Mouse (Mus musculus) gastrocnemius, postnatal 25 days (tissue): Measurements from ENCODE around the gene Mical1. TPM values are rescaled to one million over a fixed set of nuclear protein-coding genes. Genes with fewer than 3 reads are reported as not detected.

ENCODE experiments used
- DNase-seq: peaks from one replicate; pipeline ENCODE4 v3.0.0; 2022
- total RNA-seq, 2 experiments: library from RNA; stranded (reverse); gene quantifications; 1 replicate in 1 of 2; 2 replicates in 1 of 2; pipeline ENCODE4 v1.2.3; 2021

Gene Mical1
- total RNA-seq, 2 experiments from 2014 or later, result 6.9 to 8.1 TPM

DNA sequence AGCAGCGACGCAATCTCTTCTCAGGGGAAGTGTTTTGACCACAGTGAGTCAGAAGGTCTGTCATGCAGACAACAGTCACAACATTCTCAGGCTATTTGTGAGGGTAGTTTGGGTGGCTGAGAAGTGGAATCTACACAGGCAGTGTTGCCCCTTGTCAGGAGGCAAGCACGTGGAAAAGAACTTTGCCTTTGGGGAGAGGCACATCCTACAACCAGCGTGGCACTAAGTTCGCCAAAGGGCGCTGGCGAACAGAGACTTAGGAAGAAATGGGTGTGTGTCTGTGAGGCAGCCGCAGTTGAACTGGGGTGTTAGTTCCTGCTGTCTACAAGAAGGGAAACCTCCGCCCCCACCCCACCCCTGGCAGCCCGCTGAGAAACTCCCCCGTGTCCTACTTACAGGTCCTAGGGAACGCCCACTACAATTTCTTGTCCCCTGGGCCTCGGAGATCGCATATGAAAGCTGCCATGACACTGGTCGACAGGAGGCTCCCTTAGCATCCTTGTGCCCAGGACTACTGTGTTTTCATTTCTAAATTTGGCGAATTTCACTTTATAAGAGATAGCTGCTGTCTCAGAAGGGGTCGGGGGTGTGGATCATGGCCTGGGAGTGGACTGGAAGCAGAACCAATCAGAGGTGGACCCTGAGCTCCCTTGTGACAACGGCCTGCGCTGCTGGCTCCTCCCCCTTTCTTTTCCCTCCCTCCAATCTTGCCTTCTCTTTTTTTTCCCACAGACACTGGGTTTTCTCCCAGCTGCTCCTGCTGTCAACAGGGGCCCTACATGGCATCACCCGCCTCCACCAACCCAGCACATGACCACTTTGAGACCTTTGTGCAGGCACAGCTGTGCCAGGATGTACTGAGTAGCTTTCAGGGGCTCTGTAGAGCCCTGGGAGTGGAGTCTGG lies 1.4 kb downstream of the Mical1 start:
- DNase-seq, result peak; percentile 84

DNA sequence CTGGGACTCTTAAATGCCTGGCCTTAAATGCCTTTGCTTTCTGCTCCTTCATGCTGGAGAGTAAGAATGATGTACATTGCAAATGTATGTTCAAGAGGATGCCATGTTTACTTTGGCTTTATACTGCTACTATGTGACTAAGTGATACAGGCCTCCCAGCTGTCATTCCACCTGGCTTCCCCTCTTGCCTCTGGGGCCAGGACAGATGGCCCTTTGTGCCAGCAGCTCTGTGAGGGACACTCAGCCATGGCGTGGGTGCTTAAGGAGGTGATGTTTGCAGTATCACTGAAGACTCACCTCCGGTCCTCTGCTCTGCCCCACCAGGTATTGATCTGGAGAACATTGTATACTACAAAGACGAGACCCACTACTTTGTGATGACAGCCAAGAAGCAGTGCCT lies 3.8 kb downstream of the Mical1 start:
- DNase-seq, result no peak

DNA sequence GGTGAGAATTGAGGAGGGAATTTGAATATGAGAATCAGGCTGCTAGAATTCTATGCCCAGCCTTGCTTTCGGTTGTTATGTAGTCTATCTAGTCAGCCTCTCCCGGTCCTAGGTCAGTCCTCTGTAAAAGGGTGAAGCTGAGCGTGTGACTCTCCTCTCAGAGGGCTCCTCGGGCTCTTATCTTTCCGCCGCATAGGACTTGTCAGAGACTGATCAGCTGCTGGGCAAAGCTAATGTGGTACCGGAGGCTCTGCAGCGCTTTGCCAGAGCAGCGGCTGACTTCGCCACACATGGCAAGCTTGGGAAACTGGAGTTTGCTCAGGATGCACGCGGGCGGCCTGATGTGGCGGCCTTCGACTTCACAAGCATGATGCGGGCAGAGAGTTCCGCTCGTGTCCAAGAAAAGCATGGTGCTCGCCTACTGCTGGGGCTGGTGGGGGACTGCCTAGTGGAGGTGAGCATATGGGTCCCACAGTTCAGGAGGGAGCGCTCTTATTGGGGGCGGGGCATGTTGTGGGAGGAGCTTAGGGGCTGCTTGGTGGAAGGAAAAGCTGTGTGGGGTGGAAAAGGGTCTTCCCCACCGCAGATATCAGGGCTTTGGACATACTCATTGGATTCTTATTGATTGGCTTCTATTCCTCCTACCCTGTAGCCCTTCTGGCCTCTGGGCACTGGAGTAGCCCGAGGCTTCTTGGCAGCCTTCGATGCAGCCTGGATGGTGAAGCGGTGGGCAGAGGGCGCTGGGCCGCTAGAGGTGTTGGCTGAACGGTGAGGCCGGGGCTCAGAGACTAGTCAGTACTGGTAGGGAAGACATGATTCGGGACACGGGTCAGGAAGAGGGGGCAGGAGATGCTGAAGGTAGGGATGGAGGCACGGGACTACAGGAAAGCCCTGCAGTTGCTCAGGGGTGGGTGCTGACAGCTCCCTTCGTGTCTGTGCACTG lies 5.1 kb downstream of the Mical1 start:
- DNase-seq, result no peak

DNA sequence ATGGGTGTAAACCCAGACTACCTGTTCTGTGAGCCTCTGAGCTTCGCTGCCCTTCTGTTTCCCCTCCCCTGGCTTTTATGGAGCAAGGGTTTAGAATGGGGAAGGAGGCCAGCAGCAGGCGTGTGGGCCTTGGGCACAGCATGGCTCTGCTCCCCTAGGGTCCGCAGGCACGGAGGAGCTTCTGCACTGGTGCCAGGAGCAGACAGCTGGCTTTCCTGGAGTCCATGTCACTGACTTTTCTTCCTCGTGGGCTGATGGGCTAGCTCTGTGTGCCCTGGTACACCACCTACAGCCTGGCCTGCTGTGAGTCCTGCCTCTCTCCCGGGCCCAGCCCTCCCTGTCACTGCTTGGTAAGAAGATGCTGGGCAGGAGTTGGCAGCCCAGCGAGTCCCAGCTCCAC lies 6.3 kb downstream of the Mical1 start:
- DNase-seq, result no peak

- DNase-seq, result no peak
Measured at GRCm38 (mm10) chr10:41485778-41486177, 9.7 kb downstream of the Mical1 start.

DNA sequence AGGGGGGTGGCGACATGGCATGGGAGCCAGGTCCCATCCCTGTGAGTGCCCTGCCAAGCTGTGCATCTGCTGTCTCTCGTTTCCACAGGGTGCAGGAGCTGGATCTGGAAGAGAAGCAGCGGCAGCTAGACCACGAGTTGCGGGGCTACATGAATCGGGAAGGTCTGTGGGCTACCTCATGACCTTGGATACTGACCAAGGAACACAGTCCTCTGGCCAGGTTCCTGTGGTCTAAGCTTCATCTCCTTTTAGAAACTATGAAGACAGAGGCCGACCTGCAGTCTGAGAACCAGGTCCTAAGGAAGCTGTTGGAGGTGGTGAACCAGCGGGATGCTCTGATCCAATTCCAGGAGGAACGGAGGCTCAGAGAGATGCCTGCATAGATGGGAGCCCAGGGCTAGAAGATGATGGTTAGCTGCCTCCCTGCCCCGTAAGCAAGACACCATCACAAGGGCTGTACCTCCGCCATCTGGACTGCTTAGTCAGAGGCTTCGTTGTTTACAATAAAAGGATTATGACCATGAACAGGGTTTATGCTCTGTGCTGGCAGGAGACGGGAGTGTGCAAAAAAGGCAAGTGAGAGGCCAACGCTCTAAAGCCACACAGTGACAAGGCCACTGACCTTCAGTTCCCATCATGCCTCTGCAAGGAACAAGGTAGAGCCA lies 10.5 kb downstream of the Mical1 start:
- DNase-seq, result no peak

GRCm38 (mm10) chr10:41488877-41489276 lies 12.8 kb downstream of the Mical1 start:
- DNase-seq, result no peak

DNA sequence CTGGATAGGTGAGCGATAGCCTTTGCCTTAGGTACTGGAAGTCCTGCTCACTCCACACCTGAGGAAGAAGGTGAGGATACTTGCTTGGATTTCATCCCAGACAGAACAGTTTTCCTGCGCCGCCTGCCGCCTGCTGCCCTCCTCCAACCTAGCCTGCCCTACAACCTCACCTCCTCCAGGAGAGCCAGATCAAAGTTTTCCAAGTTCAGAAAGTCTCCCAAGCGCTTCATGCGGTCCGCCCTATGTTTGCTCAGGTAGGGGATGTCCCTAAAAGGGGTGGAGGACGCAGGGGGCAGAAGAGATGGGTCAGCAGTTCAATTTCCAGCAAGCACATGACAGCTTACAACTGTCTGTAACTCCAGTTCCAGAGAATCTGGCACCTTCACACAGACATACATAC lies 13.2 kb downstream of the Mical1 start:
- no peak for DNase-seq

DNA sequence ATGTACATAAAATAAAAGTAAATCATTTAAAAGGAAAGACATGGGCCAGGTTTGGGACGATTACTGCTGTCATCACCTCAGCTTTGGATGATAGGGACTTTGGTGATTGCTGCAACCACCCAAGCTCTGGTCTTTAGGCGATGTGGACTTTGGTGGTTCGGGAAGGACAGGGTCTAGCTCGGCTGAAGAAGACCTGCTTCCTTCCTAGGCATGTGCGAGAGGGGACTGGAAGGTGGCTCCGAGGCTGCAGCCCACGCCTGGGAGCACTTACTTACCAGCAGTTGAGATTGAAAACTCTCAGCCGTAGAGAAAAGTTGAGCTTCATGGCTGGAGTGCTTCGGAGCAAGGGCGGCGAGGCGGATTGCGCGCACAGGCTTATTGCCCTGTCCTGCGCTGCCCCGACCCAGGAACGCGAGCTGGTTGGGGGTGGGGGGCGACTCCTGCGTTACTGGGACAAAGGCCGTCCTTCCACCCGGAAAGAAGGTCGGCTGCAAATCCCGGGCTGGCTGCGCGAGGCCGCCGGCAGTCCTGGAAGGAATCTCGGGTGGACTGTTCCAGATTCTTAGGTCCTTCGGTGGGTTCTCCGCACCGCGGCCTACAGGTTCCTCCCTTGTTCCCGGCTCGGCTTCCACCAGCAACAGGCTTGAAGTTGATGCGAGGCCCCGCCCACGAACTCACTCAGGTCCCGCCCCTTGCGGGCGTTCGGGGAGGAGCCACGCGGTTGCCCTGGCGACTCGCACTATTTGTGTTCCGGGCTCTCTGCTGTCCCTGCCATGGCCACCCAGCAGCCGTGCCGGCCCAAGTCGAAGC lies 13.8 kb downstream of the Mical1 start, which contains the start of the genes Smpd2 and Ppil6:
Smpd2 (minus strand) TSS at position 662 of the 810 bp plus-strand sequence.
Ppil6 (plus strand) TSS at position 732 of the 810 bp plus-strand sequence.
- DNase-seq, result peak; percentile 94

GRCm38 (mm10) chr10:41490518-41490873 lies 14.4 kb downstream of the Mical1 start:
- no peak for DNase-seq

- no peak for DNase-seq
Measured at GRCm38 (mm10) chr10:41491111-41491510, 15.0 kb downstream of the Mical1 start.

GRCm38 (mm10) chr10:41500941-41501340 lies 24.8 kb downstream of the Mical1 start:
- DNase-seq, result peak; percentile 69

DNA sequence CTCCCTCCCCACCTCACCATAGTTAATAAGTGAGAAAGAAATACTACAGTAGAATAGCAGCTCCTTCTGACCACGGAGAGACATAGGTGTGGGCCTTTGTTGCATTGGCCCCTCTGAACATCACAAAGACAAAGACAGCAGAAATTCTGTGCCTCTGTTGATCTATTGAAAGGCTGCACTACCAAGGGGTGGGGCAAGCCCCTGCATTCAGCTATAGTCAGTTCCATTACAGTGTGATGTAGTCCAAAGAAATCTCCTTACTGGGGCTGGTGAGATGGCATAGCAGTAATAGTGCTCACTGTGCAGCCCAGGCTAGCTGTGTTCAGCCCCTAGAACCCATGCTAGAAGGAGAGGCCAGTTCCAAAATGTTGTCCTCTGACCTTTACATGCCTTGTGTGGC lies 28.9 kb downstream of the Mical1 start:
- DNase-seq, result no peak

GRCm38 (mm10) chr10:41505446-41505845 lies 29.3 kb downstream of the Mical1 start:
- DNase-seq, result peak; percentile 48

- no peak for DNase-seq
Measured at GRCm38 (mm10) chr10:41509160-41509559, 33.0 kb downstream of the Mical1 start.

DNA sequence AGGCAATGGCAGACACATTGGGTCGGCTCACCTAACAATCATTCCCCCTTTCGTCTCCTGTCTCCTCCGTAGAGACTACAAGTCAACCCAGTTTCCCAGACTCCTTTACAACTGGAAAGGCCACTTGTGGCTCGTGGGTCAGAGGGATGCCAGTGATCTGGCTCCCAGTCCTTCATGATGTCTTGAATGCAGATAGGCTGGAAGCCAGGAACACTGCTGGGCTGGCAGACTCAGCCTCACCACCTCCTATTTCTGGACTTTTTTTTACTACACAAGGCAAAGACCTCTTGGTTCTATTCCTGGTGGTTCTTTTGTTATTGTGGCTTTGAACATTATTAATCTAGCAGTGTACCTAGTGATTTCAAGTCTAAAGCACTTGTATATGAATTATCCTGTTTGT lies 38.2 kb downstream of the Mical1 start:
- no peak for DNase-seq

DNA sequence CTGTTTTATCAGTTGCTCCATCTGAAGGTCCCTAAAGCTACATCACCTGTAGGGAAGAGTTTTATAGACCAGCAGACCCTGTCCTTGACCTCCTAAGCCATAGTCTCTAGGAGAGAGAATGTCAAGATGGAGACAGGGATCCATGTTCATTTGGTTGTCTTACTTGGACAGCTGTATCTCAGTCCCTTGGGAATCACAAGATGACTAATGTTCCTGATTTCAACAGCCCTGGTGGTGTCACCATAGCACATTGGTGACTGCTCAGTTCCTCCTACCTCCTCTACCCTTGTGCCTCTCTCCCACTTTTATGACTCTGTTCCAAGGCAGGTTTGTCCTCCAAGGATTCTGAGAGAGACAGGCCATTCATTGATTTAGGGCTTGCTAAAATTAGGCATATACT lies 38.8 kb downstream of the Mical1 start:
- DNase-seq, result no peak

GRCm38 (mm10) chr10:41518508-41518980 lies 42.4 kb downstream of the Mical1 start:
- DNase-seq, result peak; percentile 77

GRCm38 (mm10) chr10:41518981-41519618 lies 43.0 kb downstream of the Mical1 start, which contains the start of gene Cd164:
Gene Cd164 (plus strand): TSS chr10:41519414.
- peak; percentile 90 for DNase-seq

DNA sequence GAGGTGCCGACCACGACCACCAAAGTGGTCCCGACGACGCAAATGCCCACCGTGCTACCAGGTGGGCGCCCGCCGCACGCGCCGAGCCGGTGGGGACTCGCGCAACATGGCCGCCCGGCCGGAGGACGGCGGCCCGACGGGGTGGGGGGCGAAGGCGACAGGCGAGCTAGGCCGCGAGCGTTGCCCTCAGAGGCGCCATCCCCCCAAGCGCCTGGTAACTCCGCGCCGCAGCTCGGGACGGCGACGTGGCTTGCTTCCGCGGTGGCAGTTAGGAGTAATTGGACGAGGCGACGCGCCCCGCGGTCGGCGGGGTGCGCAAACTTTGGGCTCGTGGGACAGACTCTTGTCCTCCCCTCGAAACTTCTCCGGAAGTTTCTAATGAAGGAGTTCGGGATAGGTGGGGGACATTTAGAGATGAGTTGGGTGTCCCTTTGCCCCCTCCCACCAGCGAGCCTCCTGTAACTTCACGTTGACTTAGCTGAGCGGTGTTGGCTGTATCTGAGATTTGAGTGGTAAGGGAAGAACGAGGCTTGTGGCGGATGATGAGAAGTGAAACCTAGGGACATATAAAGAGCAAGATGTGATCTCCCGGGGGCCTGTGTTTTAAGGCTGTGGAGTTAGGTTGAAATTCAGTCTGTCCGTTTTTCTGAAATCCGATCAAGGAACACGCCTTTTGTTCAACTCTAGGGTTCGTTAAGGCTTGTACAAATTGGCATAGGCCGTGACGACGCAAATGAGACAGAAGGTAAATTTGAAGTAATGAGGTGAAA lies 43.7 kb downstream of the Mical1 start:
- no peak for DNase-seq
